Mouse (Mus musculus) liver, embryonic 11.5 days (tissue): ENCODE measurements at regions not wholly inside any gene's neighbourhood (a gene's known extent, or its start where the extent isn't known, plus 50 kb on each side); places are given as distances from the start of the nearest gene placed in this dataset.

ENCODE experiments used
- ATAC-seq: fragments of 200-750 bp; cut with Nextera tagmentation; replicated peaks from 2 replicates; pipeline ENCODE4 v1.8.0; 2017; ENCODE audit warnings: moderate number of reproducible peaks, mild to moderate bottlenecking, moderate TSS enrichment, moderate library complexity; ENCODE audit not compliant: low FRiP score
- DNase-seq: peaks from one replicate; pipeline ENCODE4 v3.0.0-alpha.2; 2017; ENCODE audit warnings: low spot score
- H3K27ac ChIP-seq: fragments of 300-500 bp; sonication (generic); 2 replicates; pipeline ENCODE4 v1.5.1; 2014; ENCODE audit warnings: mild to moderate bottlenecking, low read depth, low read length, control low read depth
- H3K27me3 ChIP-seq: fragments of 300-500 bp; sonication (generic); replicated peaks from 2 replicates; pipeline ENCODE4 v1.6.1; 2014; ENCODE audit warnings: low read length, mixed read lengths; ENCODE audit not compliant: control insufficient read depth, insufficient read depth
- H3K36me3 ChIP-seq: fragments of 300-500 bp; sonication (generic); 2 replicates; pipeline ENCODE4 v1.6.1; 2014; ENCODE audit warnings: mild to moderate bottlenecking, low read length, moderate library complexity, mixed read lengths; ENCODE audit not compliant: control insufficient read depth, insufficient read depth
- H3K4me1 ChIP-seq: fragments of 300-500 bp; sonication (generic); replicated peaks from 2 replicates; pipeline ENCODE4 v1.6.1; 2014; ENCODE audit warnings: low read length, mixed read lengths; ENCODE audit not compliant: control insufficient read depth, insufficient read depth
- H3K4me2 ChIP-seq: fragments of 300-500 bp; sonication (generic); 2 replicates; pipeline ENCODE4 v1.6.1; 2014; ENCODE audit warnings: mild to moderate bottlenecking, control low read depth, moderate library complexity
- H3K4me3 ChIP-seq: fragments of 300-500 bp; sonication (generic); 2 replicates; pipeline ENCODE4 v1.5.1; 2014; ENCODE audit warnings: low read depth, low read length, control low read depth
- H3K9ac ChIP-seq: fragments of 300-500 bp; sonication (generic); 2 replicates; pipeline ENCODE4 v1.6.1; 2014; ENCODE audit warnings: low read depth, low read length, control low read depth
- H3K9me3 ChIP-seq: fragments of 300-500 bp; sonication (generic); 2 replicates; pipeline ENCODE4 v1.6.1; 2016; ENCODE audit warnings: low read length, inconsistent platforms, mixed read lengths; ENCODE audit not compliant: control insufficient read depth
- whole genome bisulfite sequencing: fragments of 180-500 bp; shearing (Covaris S2); extraction: QIAGEN DNeasy Blood & Tissue Kit; methylation state at CpG from one replicate; pipeline ENCODE4 v1.1.7; 2014; 5-methylcytosine and 5-hydroxymethylcytosine counted together

DNA sequence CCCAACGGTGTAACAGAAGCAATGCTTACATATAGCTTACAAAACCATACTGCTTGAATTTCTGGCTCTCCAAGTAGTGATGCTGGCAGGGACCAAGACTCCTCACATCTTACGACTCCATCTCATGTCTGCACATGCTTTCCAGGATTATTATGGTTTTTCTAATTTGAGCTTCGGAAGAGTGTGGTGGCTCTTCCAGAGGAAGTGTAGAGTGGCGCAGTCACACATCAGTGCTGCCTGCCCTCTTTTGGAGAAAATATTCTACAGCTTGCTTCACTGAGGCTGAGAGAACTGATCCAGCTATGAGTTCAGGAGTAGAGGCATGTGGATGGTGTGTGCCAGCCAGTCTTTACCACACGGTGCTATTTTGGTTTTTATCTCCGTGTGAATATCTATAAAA lies 217.4 kb downstream of the Otol1 start:
- Histone ChIP-seq H3K36me3 (no peaks in the 10 kb centered on the region), H3K9me3 (no peaks in the 10 kb centered on the region), H3K4me2 (no peak overlapping the region), H3K9ac (no peak overlapping the region), H3K27ac (no peak overlapping the region), H3K4me3 (no peak overlapping the region), H3K4me1 (no peaks in the 10 kb centered on the region), H3K27me3 (no peaks in the 10 kb centered on the region)
- 88% methylated on average over 6 of the region's 6 CpGs for WGBS
- ATAC-seq (no peak), DNase-seq (no peak)

DNA sequence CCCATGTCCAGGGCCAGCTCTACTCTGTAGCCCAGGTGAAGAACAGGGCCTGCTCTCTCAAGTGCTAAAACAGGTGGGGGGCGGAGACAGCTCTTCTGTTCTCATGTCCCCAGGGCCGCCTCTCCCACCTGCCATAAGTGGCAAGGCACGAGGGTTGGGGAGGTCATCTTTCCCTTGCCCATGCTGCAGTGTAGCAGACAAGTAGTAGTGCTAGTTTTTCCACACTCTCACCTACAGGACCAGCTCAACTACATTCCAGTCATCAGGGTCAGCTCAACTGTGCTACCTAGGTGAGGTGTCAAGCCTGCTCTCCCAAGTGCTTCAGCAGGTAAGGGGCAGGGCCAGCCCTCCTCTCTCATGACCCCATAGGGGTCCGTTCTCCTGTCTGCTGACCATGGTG lies 219.8 kb downstream of the Otol1 start:
- Histone ChIP-seq H3K27ac (no peak overlapping the region), H3K9me3 (no peaks in the 10 kb centered on the region), H3K9ac (no peak overlapping the region), H3K4me1 (no peaks in the 10 kb centered on the region), H3K27me3 (no peaks in the 10 kb centered on the region), H3K36me3 (no peaks in the 10 kb centered on the region), H3K4me2 (no peak overlapping the region), H3K4me3 (no peak overlapping the region)
- ATAC-seq (no peak), DNase-seq (no peak)
- 80% methylated on average over 4 of the region's 4 CpGs for WGBS

DNA sequence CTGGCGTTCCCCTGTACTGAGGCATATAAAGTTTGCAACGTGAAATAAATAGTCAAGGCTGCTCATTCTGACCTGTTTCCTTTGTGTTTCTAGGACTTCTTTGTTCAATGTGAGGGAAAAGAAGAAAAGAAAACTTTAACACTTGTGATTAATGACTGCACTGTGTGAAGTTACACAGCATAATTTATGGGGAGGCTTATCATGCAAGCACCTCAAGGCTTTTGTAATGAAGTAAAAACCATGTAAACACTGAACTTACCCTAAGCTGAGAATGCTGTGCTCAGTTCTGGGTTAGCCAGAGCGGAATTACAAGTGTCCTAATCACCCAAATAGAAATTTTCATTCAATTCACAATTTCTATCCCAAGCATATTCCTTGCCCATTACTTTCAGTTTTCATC lies 241.2 kb downstream of the Otol1 start:
- DNase-seq (no peak), ATAC-seq (no peak)
- Histone ChIP-seq H3K36me3 (no peaks in the 10 kb centered on the region), H3K4me1 (no peaks in the 10 kb centered on the region), H3K4me3 (no peak overlapping the region), H3K9me3 (no peaks in the 10 kb centered on the region), H3K27ac (no peak overlapping the region), H3K9ac (no peak overlapping the region), H3K27me3 (no peaks in the 10 kb centered on the region), H3K4me2 (no peak overlapping the region)
- WGBS, result 62% methylated on average over 3 of the region's 3 CpGs

DNA sequence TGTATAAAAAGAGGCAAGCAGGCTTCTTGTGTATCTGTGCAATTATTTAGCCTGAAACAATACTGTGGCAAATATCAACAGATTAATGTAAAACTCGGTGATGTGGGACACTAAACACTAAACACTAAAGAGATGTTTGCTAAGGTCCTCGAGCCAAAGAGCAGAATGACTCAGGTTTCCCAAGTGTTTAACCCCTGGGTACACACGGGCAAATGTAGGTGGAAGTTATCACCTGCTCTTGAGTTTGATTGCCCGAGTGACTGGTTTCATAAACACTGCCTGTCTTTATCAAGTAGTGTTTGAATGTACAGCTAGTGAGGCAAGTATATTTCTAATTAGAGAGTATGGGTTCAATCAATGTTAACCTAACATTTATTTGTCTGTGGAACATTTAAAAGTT lies 242.5 kb downstream of the Otol1 start:
- no peaks in the 10 kb centered on the region for H3K4me1 ChIP-seq
- no peak for DNase-seq
- no peak overlapping the region for H3K4me3 ChIP-seq
- WGBS, result 57% methylated on average over 4 of the region's 4 CpGs
- H3K27ac ChIP-seq, result no peak overlapping the region
- no peak for ATAC-seq
- H3K27me3 ChIP-seq, result no peaks in the 10 kb centered on the region
- no peaks in the 10 kb centered on the region for H3K9me3 ChIP-seq
- H3K4me2 ChIP-seq, result no peak overlapping the region
- no peaks in the 10 kb centered on the region for H3K36me3 ChIP-seq
- H3K9ac ChIP-seq, result no peak overlapping the region

DNA sequence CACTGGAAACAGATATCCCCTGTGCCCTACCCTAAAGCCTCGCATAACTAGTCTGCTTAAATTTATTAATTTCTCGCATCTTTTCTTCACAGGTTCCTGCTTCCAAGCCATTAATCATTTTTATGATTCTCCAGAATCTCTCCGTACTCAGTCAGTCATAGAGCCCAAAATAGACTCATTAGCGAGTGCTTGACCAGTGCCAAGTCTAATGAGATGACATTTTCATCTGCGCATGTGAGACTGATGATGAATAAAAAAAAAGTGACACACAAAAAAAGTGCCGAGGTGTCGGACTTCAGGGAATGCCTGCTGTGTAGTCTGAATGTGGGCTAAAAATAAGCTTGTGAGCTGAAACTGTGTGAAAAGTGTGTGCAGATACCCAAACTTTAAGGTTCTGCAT lies 243.3 kb downstream of the Otol1 start:
- Histone ChIP-seq H3K4me3 (no peak overlapping the region), H3K4me1 (no peaks in the 10 kb centered on the region), H3K36me3 (no peaks in the 10 kb centered on the region), H3K4me2 (no peak overlapping the region), H3K9me3 (no peaks in the 10 kb centered on the region), H3K9ac (no peak overlapping the region), H3K27me3 (no peaks in the 10 kb centered on the region), H3K27ac (no peak overlapping the region)
- DNase-seq, result no peak
- 79% methylated on average over 7 of the region's 7 CpGs for WGBS
- ATAC-seq, result no peak

DNA sequence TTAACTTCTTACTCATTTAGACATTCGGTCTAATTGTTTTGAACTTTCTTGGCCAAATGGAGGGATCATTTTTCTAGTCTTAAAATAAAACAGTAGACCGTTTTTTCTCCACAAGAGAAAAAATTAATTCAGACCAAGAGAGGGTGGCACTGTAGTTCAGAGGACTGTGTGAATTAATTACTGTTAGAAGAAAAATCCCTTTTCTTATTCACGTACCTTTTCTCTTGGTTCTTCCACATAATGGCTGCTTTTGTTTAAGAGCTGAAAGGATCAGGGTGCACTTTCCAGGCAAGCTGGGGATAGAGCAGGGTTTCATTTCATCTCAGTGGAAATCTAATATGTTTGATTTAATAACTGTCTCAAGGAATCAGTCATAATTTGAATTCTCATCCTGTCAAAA lies 255.9 kb downstream of the Otol1 start:
- 75% methylated on average over 3 of the region's 3 CpGs for WGBS
- no peak for ATAC-seq

DNA sequence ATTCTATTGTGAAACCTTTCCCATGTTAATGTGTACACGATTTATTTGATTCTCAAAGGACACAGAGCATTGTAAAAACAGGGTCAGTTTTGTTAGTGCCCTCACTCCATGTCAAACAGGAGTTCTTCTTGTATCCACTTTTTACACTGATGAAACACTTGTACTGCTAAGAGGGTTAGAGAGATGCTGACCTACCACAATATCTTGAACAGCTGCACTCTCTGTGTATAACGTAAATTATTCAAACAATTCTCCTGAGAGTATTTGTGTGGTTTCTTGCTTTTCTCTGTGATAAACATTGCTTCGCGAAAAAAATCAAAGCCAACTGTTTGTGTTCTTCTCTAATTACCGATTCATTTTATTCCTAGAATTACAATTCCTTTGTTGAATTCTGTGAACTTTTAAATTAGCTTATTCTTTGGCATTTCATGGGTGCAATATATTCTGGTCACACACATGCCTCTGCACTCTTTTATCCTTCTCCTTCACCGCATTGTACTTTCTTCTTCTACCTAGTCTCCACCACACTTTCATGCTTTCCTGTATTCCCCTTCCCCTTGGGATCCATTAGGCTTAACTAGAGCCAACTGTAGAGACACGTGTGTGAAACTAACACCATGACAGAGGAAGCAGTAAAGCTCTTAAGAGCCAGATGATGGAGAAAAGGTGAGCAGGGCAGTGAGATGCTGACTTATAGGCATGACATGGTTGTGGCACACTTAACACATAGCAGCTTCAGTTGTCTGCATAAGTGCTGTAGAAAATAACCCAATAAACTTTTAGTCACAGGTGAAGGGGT lies 281.4 kb downstream of the Otol1 start:
- Histone ChIP-seq H3K27me3 (no peaks in the 10 kb centered on the region), H3K36me3 (no peaks in the 10 kb centered on the region), H3K9me3 (no peaks in the 10 kb centered on the region), H3K4me2 (no peak overlapping the region), H3K27ac (no peak overlapping the region), H3K4me3 (no peak overlapping the region), H3K4me1 (no peaks in the 10 kb centered on the region), H3K9ac (no peak overlapping the region)
- no peak for ATAC-seq
- no peak for DNase-seq
- WGBS, result 73% methylated on average over 7 of the region's 7 CpGs

More for the DNA sequence above, 255.9 kb downstream of the Otol1 start:
- DNase-seq, result no peak
- no peak overlapping the region for H3K9ac ChIP-seq
- H3K36me3 ChIP-seq, result no peaks in the 10 kb centered on the region
- no peaks in the 10 kb centered on the region for H3K9me3 ChIP-seq
- H3K27ac ChIP-seq, result no peak overlapping the region
- no peaks in the 10 kb centered on the region for H3K4me1 ChIP-seq
- no peak overlapping the region for H3K4me2 ChIP-seq
- H3K27me3 ChIP-seq, result no peaks in the 10 kb centered on the region
- H3K4me3 ChIP-seq, result no peak overlapping the region

DNA sequence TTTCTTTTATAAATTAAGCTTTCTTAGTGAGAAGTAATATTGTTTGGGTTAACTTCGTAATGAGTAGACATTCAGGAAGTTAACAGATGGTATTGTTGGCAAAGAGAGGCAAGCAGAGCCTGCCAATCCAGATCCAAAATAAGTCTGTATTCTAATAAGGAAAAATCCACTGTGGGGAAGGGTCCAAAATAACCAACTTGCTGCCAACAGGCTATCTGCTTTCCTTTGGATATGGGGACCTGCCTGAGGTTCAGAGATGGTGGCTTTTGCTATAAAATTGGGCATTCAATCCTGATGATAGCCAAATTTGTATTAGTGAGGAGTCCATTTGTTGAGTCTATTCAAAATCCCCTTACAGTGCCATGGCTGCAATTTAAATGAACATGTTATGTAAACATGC lies 300.1 kb downstream of the Otol1 start:
- Histone ChIP-seq H3K4me1 (no peaks in the 10 kb centered on the region), H3K27me3 (no peaks in the 10 kb centered on the region), H3K36me3 (no peaks in the 10 kb centered on the region), H3K4me2 (no peak overlapping the region), H3K9ac (no peak overlapping the region), H3K4me3 (no peak overlapping the region), H3K9me3 (no peaks in the 10 kb centered on the region), H3K27ac (no peak overlapping the region)
- DNase-seq, result no peak
- 88% methylated on average over 1 of the region's 1 CpGs for WGBS
- no peak for ATAC-seq

DNA sequence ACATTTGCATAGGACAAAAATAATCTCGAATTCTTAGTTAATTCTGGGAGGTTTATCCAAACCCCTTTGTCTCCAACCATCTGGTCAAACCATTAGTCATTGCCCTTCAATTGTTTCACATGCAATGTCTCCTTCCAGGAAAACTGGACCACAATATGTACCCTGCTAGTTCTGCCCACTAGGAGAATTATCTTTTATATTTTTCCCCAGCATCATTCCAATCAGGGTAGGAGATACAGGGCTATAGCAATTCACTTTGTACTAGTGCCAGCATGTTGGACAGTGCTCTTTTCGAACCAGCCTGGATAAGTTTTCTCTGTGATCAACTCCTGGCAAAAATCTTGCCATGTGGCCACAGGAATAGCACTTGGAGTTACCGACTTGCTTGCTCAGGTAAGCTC lies 300.6 kb downstream of the Otol1 start:
- ATAC-seq (no peak), DNase-seq (no peak)
- Histone ChIP-seq H3K27ac (no peak overlapping the region), H3K4me1 (no peaks in the 10 kb centered on the region), H3K4me3 (no peak overlapping the region), H3K9ac (no peak overlapping the region), H3K36me3 (no peaks in the 10 kb centered on the region), H3K9me3 (no peaks in the 10 kb centered on the region), H3K27me3 (no peaks in the 10 kb centered on the region), H3K4me2 (no peak overlapping the region)
- 72% methylated on average over 3 of the region's 3 CpGs for WGBS
